Mouse (Mus musculus): ENCODE measurements around the gene Mfsd10.

GRCm38 (mm10) chr5:34634746-34635400 lies 2.1 kb downstream of the Mfsd10 start:
- TF ChIP-seq POLR2A (IDR thresholded peaks at IDR 0.05; ENCODE audit: low read depth, low read length) (no peak), CTCF (IDR thresholded peaks at IDR 0.05; ENCODE audit: borderline replicate concordance, insufficient read depth, low read length) (no peak)
